Mouse (Mus musculus) kidney, embryonic 16.5 days (tissue): ENCODE measurements around the gene Rasl11b. TPM values are rescaled to one million over a fixed set of nuclear protein-coding genes. Genes with fewer than 3 reads are reported as not detected.

ENCODE experiments used
- ATAC-seq: fragments of 200-750 bp; cut with Nextera tagmentation; 2 replicates; pipeline ENCODE4 v1.8.0; 2017; ENCODE audit warnings: moderate TSS enrichment; ENCODE audit not compliant: low FRiP score, low TSS enrichment
- H3K27ac ChIP-seq: fragments of 300-500 bp; sonication (generic); 2 replicates; pipeline ENCODE4 v1.5.1; 2014; ENCODE audit warnings: low read length
- H3K27me3 ChIP-seq: fragments of 300-500 bp; sonication (generic); 2 replicates; pipeline ENCODE4 v1.6.1; 2014; ENCODE audit warnings: low read length, control low read depth, mixed read lengths; ENCODE audit not compliant: insufficient read depth
- H3K36me3 ChIP-seq: fragments of 300-500 bp; sonication (generic); 2 replicates; pipeline ENCODE4 v1.6.1; 2014; ENCODE audit warnings: low read length, control low read depth, mixed read lengths; ENCODE audit not compliant: insufficient read depth
- H3K4me1 ChIP-seq: fragments of 300-500 bp; sonication (generic); 2 replicates; pipeline ENCODE4 v1.6.1; 2014; ENCODE audit warnings: low read length, control low read depth, mixed read lengths; ENCODE audit not compliant: insufficient read depth
- H3K4me2 ChIP-seq: fragments of 300-500 bp; sonication (generic); replicated peaks from 2 replicates; pipeline ENCODE4 v1.6.1; 2014; ENCODE audit warnings: low read depth, low read length
- H3K4me3 ChIP-seq: fragments of 300-500 bp; sonication (generic); 2 replicates; pipeline ENCODE4 v1.5.1; 2014; ENCODE audit warnings: mild to moderate bottlenecking, low read length
- H3K9ac ChIP-seq: fragments of 300-500 bp; sonication (generic); replicated peaks from 2 replicates; pipeline ENCODE4 v1.6.1; 2014; ENCODE audit warnings: low read length
- H3K9me3 ChIP-seq: fragments of 300-500 bp; sonication (generic); 2 replicates; pipeline ENCODE4 v1.6.1; 2016; ENCODE audit warnings: low read length, control low read depth
- WGBS: fragments of 180-500 bp; shearing (Covaris S2); extraction: QIAGEN DNeasy Blood & Tissue Kit; methylation state at CpG from one replicate; pipeline ENCODE4 v1.1.7; 2014; 5-methylcytosine and 5-hydroxymethylcytosine counted together
- polyA plus RNA-seq: library from polyadenylated mRNA; unstranded; fragments of >200 nt; fragmentation: Nextera tagmentation; extraction: Ambion mirVana; gene quantifications from 2 replicates; pipeline ENCODE4 v1.2.1, GENCODE M21; 2015

Gene Rasl11b
- 75.1 and 78.0 TPM in 2 replicates for polyA plus RNA-seq

- Histone ChIP-seq H3K27ac (peak within 1 kb of the TSS; percentile 63), H3K4me2 (peak within 1 kb of the TSS; percentile 98), H3K36me3 (peaks cover 26% of the 10 kb centered on the region), H3K27me3 (no peaks in the 10 kb centered on the region), H3K9me3 (no peaks in the 10 kb centered on the region), H3K9ac (peak within 1 kb of the TSS; percentile 89), H3K4me3 (peak within 1 kb of the TSS; percentile 68), H3K4me1 (peaks cover 42% of the 10 kb centered on the region)
- under 1% methylated on average over 70 of the region's 82 CpGs for WGBS
- peak; percentile 94 for ATAC-seq
These were observed at the start of gene Rasl11b for GRCm38 (mm10) chr5:74194841-74195613. TSS of gene Rasl11b (plus strand) at chr5:74195286.

GRCm38 (mm10) chr5:74147631-74148030 lies 47.5 kb upstream of the Rasl11b start:
- Histone ChIP-seq H3K36me3 (no peaks in the 10 kb centered on the region), H3K4me1 (peaks cover 6% of the 10 kb centered on the region; the same call in 1 of the 2 replicates), H3K9ac (no peak overlapping the region), H3K4me2 (no peak overlapping the region), H3K27ac (no peak overlapping the region), H3K9me3 (no peaks in the 10 kb centered on the region), H3K27me3 (no peaks in the 10 kb centered on the region), H3K4me3 (no peak overlapping the region)
- 69% methylated on average over 10 of the region's 10 CpGs for WGBS
- no peak for ATAC-seq

- no peak for ATAC-seq
- Histone ChIP-seq H3K9me3 (no peaks in the 10 kb centered on the region), H3K4me3 (no peak overlapping the region), H3K4me2 (no peak overlapping the region), H3K9ac (no peak overlapping the region), H3K27ac (no peak overlapping the region), H3K36me3 (no peaks in the 10 kb centered on the region), H3K4me1 (no peaks in the 10 kb centered on the region), H3K27me3 (no peaks in the 10 kb centered on the region)
- 82% methylated on average over 6 of the region's 6 CpGs for WGBS
These were observed 45.1 kb upstream of the Rasl11b start for GRCm38 (mm10) chr5:74149975-74150374.

GRCm38 (mm10) chr5:74151774-74152173 lies 43.3 kb upstream of the Rasl11b start:
- no peak for ATAC-seq
- Histone ChIP-seq H3K4me2 (no peak overlapping the region), H3K9ac (no peak overlapping the region), H3K27ac (no peak overlapping the region), H3K27me3 (no peaks in the 10 kb centered on the region), H3K36me3 (no peaks in the 10 kb centered on the region), H3K4me3 (no peak overlapping the region), H3K4me1 (peaks cover 10% of the 10 kb centered on the region), H3K9me3 (no peaks in the 10 kb centered on the region)
- WGBS: 70% methylated on average over 11 of the region's 11 CpGs

GRCm38 (mm10) chr5:74155860-74156351 lies 39.2 kb upstream of the Rasl11b start:
- H3K27ac ChIP-seq: peak overlapping the region; percentile 61

GRCm38 (mm10) chr5:74158929-74159632 lies 36.0 kb upstream of the Rasl11b start:
- ATAC-seq: no peak
- Histone ChIP-seq H3K9me3 (no peaks in the 10 kb centered on the region), H3K4me2 (no peak overlapping the region), H3K36me3 (no peaks in the 10 kb centered on the region), H3K27ac (peak overlapping the region; percentile 1; the same call in 1 of the 2 replicates), H3K4me1 (peaks cover 57% of the 10 kb centered on the region), H3K27me3 (no peaks in the 10 kb centered on the region), H3K9ac (no peak overlapping the region), H3K4me3 (no peak overlapping the region)
- 80% methylated on average over 6 of the region's 6 CpGs for WGBS

More at GRCm38 (mm10) chr5:74155860-74156351, 39.2 kb upstream of the Rasl11b start:
- Histone ChIP-seq H3K9me3 (no peaks in the 10 kb centered on the region), H3K4me1 (peaks cover 28% of the 10 kb centered on the region), H3K4me3 (no peak overlapping the region), H3K9ac (no peak overlapping the region), H3K4me2 (no peak overlapping the region), H3K27me3 (no peaks in the 10 kb centered on the region), H3K36me3 (no peaks in the 10 kb centered on the region)
- 23% methylated on average over 7 of the region's 7 CpGs for WGBS
- ATAC-seq: peak; percentile 81

GRCm38 (mm10) chr5:74159906-74160305 lies 35.2 kb upstream of the Rasl11b start:
- 13% methylated on average over 7 of the region's 7 CpGs for WGBS
- Histone ChIP-seq H3K4me2 (no peak overlapping the region), H3K27ac (peak overlapping the region; percentile 93), H3K9me3 (no peaks in the 10 kb centered on the region), H3K27me3 (no peaks in the 10 kb centered on the region), H3K9ac (no peak overlapping the region), H3K4me1 (peaks cover 57% of the 10 kb centered on the region), H3K36me3 (no peaks in the 10 kb centered on the region), H3K4me3 (no peak overlapping the region)
- ATAC-seq: peak; percentile 52

- WGBS: 39% methylated on average over 4 of the region's 4 CpGs
- H3K9me3 ChIP-seq: no peaks in the 10 kb centered on the region
- H3K27ac ChIP-seq: peak overlapping the region; percentile 93
- H3K4me3 ChIP-seq: no peak overlapping the region
- no peak overlapping the region for H3K4me2 ChIP-seq
- H3K36me3 ChIP-seq: no peaks in the 10 kb centered on the region
- ATAC-seq: no peak
- H3K4me1 ChIP-seq: peaks cover 57% of the 10 kb centered on the region
- no peak overlapping the region for H3K9ac ChIP-seq
- H3K27me3 ChIP-seq: no peaks in the 10 kb centered on the region
These were observed 34.7 kb upstream of the Rasl11b start for GRCm38 (mm10) chr5:74160349-74160748.

- Histone ChIP-seq H3K4me3 (peak overlapping the region; percentile 8), H3K9ac (0 out of 2 replicates have a peak overlapping the region, but pooled peaks have one; percentile 19), H3K27ac (peak overlapping the region; percentile 93), H3K9me3 (no peaks in the 10 kb centered on the region), H3K27me3 (no peaks in the 10 kb centered on the region), H3K4me1 (peaks cover 49% of the 10 kb centered on the region), H3K36me3 (no peaks in the 10 kb centered on the region), H3K4me2 (peak overlapping the region; percentile 37)
- WGBS: 9% methylated on average over 15 of the region's 15 CpGs
- peak; percentile 95 for ATAC-seq
These were observed 33.7 kb upstream of the Rasl11b start for GRCm38 (mm10) chr5:74161297-74161926.
